23 mouse cellular contexts compared by ENCODE assay signal in the genomic region with DNA sequence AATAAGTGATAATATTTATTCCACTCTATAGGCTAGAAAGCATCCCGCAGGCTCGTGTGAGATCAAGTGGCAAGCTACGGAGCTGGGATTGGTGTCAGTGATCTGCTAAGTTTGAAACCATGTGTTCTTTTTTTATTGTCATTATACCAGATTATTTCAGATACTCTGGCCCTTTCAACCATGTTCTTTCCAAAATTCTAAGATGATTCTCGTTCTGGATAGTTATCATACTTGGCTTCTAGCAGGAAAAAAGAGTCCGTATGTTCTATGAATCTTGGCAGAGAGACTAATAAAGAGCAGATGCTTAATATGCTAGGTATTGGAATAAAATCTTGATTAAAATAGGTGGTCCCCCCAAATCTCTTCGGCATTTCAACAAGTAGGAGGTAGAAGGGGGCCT. TPM values are rescaled to one million over a fixed set of nuclear protein-coding genes. Genes with fewer than 3 reads are reported as not detected.
DNase-seq lines count a peak whose midpoint lies in the region; ATAC-seq lines count a peak whose summit lies in the region.
"Had no signal": no experiment of that assay in that cellular context is flagged by ENCODE, and none has a peak within 500 bp of the region (broad histone marks: within the 10 kb centered on the region; RNA-seq: fewer than 3 reads in every experiment).

No protein-coding gene starts in this region.

- H3K27me3 ChIP-seq in limb, embryonic 15.5 days: no peaks in the 10 kb centered on the region
- H3K27me3 ChIP-seq in limb, embryonic 10.5 days (ENCODE audit: low read depth, poor library complexity, severe bottlenecking): no peaks in the 10 kb centered on the region
- no peaks in the 10 kb centered on the region for H3K27me3 ChIP-seq in embryonic facial prominence, embryonic 13.5 days
- no peaks in the 10 kb centered on the region for H3K27me3 ChIP-seq in embryonic facial prominence, embryonic 14.5 days (replicated peaks; ENCODE audit: control insufficient read depth, insufficient read depth, low read length)
- H3K27me3 ChIP-seq: forebrain, embryonic 13.5 days; forebrain, embryonic 15.5 days had no signal

- H3K27ac ChIP-seq in limb, embryonic 15.5 days: peak overlapping the region; percentile 38
- no peak overlapping the region for H3K27ac ChIP-seq in limb, embryonic 10.5 days
- H3K27ac ChIP-seq in embryonic facial prominence, embryonic 13.5 days: peak overlapping the region; percentile 75; the same call in 1 of the 2 replicates
- H3K27ac ChIP-seq in embryonic facial prominence, embryonic 14.5 days (replicated peaks; ENCODE audit: low read depth, low read length): no peak overlapping the region; the same call in 1 of the 2 replicates
- H3K27ac ChIP-seq: forebrain, embryonic 13.5 days; forebrain, embryonic 15.5 days had no signal

- WGBS in limb, embryonic 15.5 days: 54% methylated on average over 6 of the region's 6 CpGs
- 92% methylated on average over 6 of the region's 6 CpGs for WGBS in limb, embryonic 10.5 days
- 32% methylated on average over 6 of the region's 6 CpGs for WGBS in embryonic facial prominence, embryonic 13.5 days
- 47% methylated on average over 6 of the region's 6 CpGs for WGBS in embryonic facial prominence, embryonic 14.5 days

- no peaks in the 10 kb centered on the region for H3K36me3 ChIP-seq in limb, embryonic 15.5 days
- H3K36me3 ChIP-seq in limb, embryonic 10.5 days: no peaks in the 10 kb centered on the region
- no peaks in the 10 kb centered on the region for H3K36me3 ChIP-seq in embryonic facial prominence, embryonic 13.5 days
- no peaks in the 10 kb centered on the region for H3K36me3 ChIP-seq in embryonic facial prominence, embryonic 14.5 days (ENCODE audit: control insufficient read depth, insufficient read depth, low read length)
- H3K36me3 ChIP-seq: forebrain, embryonic 15.5 days had no signal

- no peak overlapping the region for H3K4me3 ChIP-seq in limb, embryonic 15.5 days
- H3K4me3 ChIP-seq in limb, embryonic 10.5 days: no peak overlapping the region
- H3K4me3 ChIP-seq in embryonic facial prominence, embryonic 13.5 days: no peak overlapping the region
- H3K4me3 ChIP-seq in embryonic facial prominence, embryonic 14.5 days (ENCODE audit: low read depth, low read length): no peak overlapping the region
- H3K4me3 ChIP-seq: forebrain, embryonic 13.5 days; forebrain, embryonic 15.5 days had no signal

- H3K9me3 ChIP-seq in limb, embryonic 15.5 days: no peaks in the 10 kb centered on the region
- no peaks in the 10 kb centered on the region for H3K9me3 ChIP-seq in limb, embryonic 10.5 days (replicated peaks)
- no peaks in the 10 kb centered on the region for H3K9me3 ChIP-seq in embryonic facial prominence, embryonic 13.5 days
- no peaks in the 10 kb centered on the region for H3K9me3 ChIP-seq in embryonic facial prominence, embryonic 14.5 days (ENCODE audit: control insufficient read depth, low read length)
- H3K9me3 ChIP-seq: forebrain, embryonic 13.5 days; forebrain, embryonic 15.5 days had no signal

- no peak for ATAC-seq in limb, embryonic 15.5 days (ENCODE audit: insufficient number of reproducible peaks, low FRiP score, low TSS enrichment, low read depth)
- ATAC-seq in embryonic facial prominence, embryonic 13.5 days (ENCODE audit: insufficient number of reproducible peaks, insufficient read depth, low FRiP score, low TSS enrichment, low read depth): no peak
- no peak for ATAC-seq in embryonic facial prominence, embryonic 14.5 days (ENCODE audit: low read depth)
- ATAC-seq: forebrain, embryonic 13.5 days; forebrain, embryonic 15.5 days; forebrain, postnatal 0 days had no signal

- peaks cover 11% of the 10 kb centered on the region; the same call in 1 of the 2 replicates for H3K4me1 ChIP-seq in limb, embryonic 15.5 days
- H3K4me1 ChIP-seq in limb, embryonic 10.5 days: peaks cover 10% of the 10 kb centered on the region
- H3K4me1 ChIP-seq in embryonic facial prominence, embryonic 13.5 days: peaks cover 44% of the 10 kb centered on the region
- H3K4me1 ChIP-seq in embryonic facial prominence, embryonic 14.5 days (ENCODE audit: control insufficient read depth, insufficient read depth, low read length): peaks cover 12% of the 10 kb centered on the region; the same call in 1 of the 2 replicates

- DNase-seq in limb, embryonic 10.5 days (ENCODE audit: low spot score): no peak
- DNase-seq in embryonic facial prominence, embryonic 14.5 days (ENCODE audit: low spot score): peak; percentile 59
- no peak for DNase-seq in left cerebral cortex, adult 18-20 months (ENCODE audit: low spot score in 2 of 2)
- DNase-seq in thymus, postnatal 4 days: no peak
- DNase-seq: adrenal gland, adult 2 months; adrenal gland, postnatal 10 days; adrenal gland, postnatal 25 days; cerebellum, adult 11 months; cerebellum, adult 18-20 months; cerebellum, adult 8-10 months; cerebellum, adult 9-11 months; cerebellum, postnatal 14 days; cerebellum, postnatal 36 days; forebrain, postnatal 0 days had no signal

- H3K9ac ChIP-seq in limb, embryonic 15.5 days: no peak overlapping the region
- no peak overlapping the region for H3K9ac ChIP-seq in embryonic facial prominence, embryonic 13.5 days
- H3K9ac ChIP-seq in embryonic facial prominence, embryonic 14.5 days (ENCODE audit: low read depth, low read length): no peak overlapping the region
- H3K9ac ChIP-seq: forebrain, embryonic 13.5 days; forebrain, embryonic 15.5 days; forebrain, postnatal 0 days had no signal

- no peak overlapping the region for H3K4me2 ChIP-seq in limb, embryonic 15.5 days
- no peak overlapping the region for H3K4me2 ChIP-seq in embryonic facial prominence, embryonic 13.5 days
- no peak overlapping the region for H3K4me2 ChIP-seq in embryonic facial prominence, embryonic 14.5 days (ENCODE audit: low read depth, low read length)
- H3K4me2 ChIP-seq: forebrain, embryonic 13.5 days; forebrain, embryonic 15.5 days had no signal

RNA-seq across cellular contexts. Expression of a gene that starts 25.3 kb away (rescaled TPM):
- not detected in 2 replicates for polyA plus RNA-seq in limb, embryonic 15.5 days (2015; fragmentation: Nextera tagmentation; extraction: Ambion mirVana)
- polyA plus RNA-seq in limb, embryonic 10.5 days (2016; fragmentation: Nextera tagmentation; extraction: Ambion mirVana): not detected in 2 replicates
- polyA plus RNA-seq in embryonic facial prominence, embryonic 13.5 days (2015; fragmentation: Nextera tagmentation; extraction: Ambion mirVana): not detected in 2 replicates
- polyA plus RNA-seq in embryonic facial prominence, embryonic 14.5 days (2014; fragmentation: Nextera tagmentation; extraction: Ambion mirVana): 0.12 TPM in 1 of 2 replicates, not detected in the other
- total RNA-seq in left cerebral cortex, adult 18-20 months (2021): not detected
- total RNA-seq: adrenal gland, adult 2 months; adrenal gland, postnatal 10 days; adrenal gland, postnatal 25 days; common myeloid progenitor, adult 5-6 weeks; ES-E14; forebrain, postnatal 0 days; MEL had no signal
- polyA plus RNA-seq: adrenal gland, adult 2 months; C2C12; forebrain, embryonic 11.5 days; forebrain, embryonic 13.5 days; forebrain, embryonic 15.5 days; forebrain, postnatal 0 days had no signal

Comparison
In these comparisons a context has a peak if more than half of its experiments do, and no peak if none do; other contexts are left out.
1. H3K27ac ChIP-seq: peak in limb, embryonic 15.5 days (single experiment) and embryonic facial prominence, embryonic 13.5 days (single experiment); none in limb, embryonic 10.5 days (single experiment) and embryonic facial prominence, embryonic 14.5 days (single experiment).